Mouse (Mus musculus) lung, postnatal 0 days (tissue): Measurements from ENCODE around the gene Fzd10. TPM values are rescaled to one million over a fixed set of nuclear protein-coding genes. Genes with fewer than 3 reads are reported as not detected.

ENCODE experiments used
- ATAC-seq: fragments of 200-750 bp; cut with Nextera tagmentation; 2 replicates; pipeline ENCODE4 v1.8.0; 2017; ENCODE audit warnings: moderate library complexity
- DNase-seq: peaks from one replicate; pipeline ENCODE4 v3.0.0-alpha.2; 2016; ENCODE audit warnings: low spot score
- H3K27ac ChIP-seq: fragments of 300-500 bp; sonication (generic); 2 replicates; pipeline ENCODE4 v1.5.1; 2014; ENCODE audit warnings: antibody characterized with exemption, mild to moderate bottlenecking, low read length, mixed read lengths
- H3K27me3 ChIP-seq: fragments of 300-500 bp; sonication (generic); replicated peaks from 2 replicates; pipeline ENCODE4 v1.6.1; 2014; ENCODE audit warnings: low read length, mixed read lengths; ENCODE audit not compliant: insufficient read depth
- H3K36me3 ChIP-seq: fragments of 300-500 bp; sonication (generic); 2 replicates; pipeline ENCODE4 v1.6.1; 2014; ENCODE audit warnings: low read length, mixed read lengths; ENCODE audit not compliant: insufficient read depth
- H3K4me1 ChIP-seq: fragments of 300-500 bp; sonication (generic); 2 replicates; pipeline ENCODE4 v1.6.1; 2014; ENCODE audit warnings: antibody characterized with exemption, low read depth, low read length, mixed read lengths; ENCODE audit not compliant: insufficient read depth
- H3K4me2 ChIP-seq: fragments of 300-500 bp; sonication (generic); replicated peaks from 2 replicates; pipeline ENCODE4 v1.6.1; 2014; ENCODE audit warnings: low read depth, mild to moderate bottlenecking, low read length, moderate library complexity, mixed read lengths
- H3K4me3 ChIP-seq: fragments of 300-500 bp; sonication (generic); 2 replicates; pipeline ENCODE4 v1.5.1; 2014; ENCODE audit warnings: low read depth, low read length
- H3K9ac ChIP-seq: fragments of 300-500 bp; sonication (generic); replicated peaks from 2 replicates; pipeline ENCODE4 v1.6.1; 2014; ENCODE audit warnings: low read depth, mild to moderate bottlenecking
- H3K9me3 ChIP-seq: fragments of 300-500 bp; sonication (generic); 2 replicates; pipeline ENCODE4 v1.6.1; 2016; ENCODE audit warnings: low read length, mixed read lengths
- CTCF ChIP-seq: IDR thresholded peaks from 2 replicates; pipeline ENCODE4 v1.5.1; 2016; ENCODE audit warnings: antibody characterized with exemption, mild to moderate bottlenecking
- EP300 ChIP-seq: IDR thresholded peaks from 2 replicates; pipeline ENCODE4 v1.6.1; 2016; ENCODE audit warnings: antibody characterized with exemption, mild to moderate bottlenecking, control low read depth
- WGBS: fragments of 180-500 bp; shearing (Covaris S2); extraction: QIAGEN DNeasy Blood & Tissue Kit; methylation state at CpG from one replicate; pipeline ENCODE4 v1.1.7; 2014; 5-methylcytosine and 5-hydroxymethylcytosine counted together
- polyA plus RNA-seq: library from polyadenylated mRNA; unstranded; fragments of >200 nt; fragmentation: Nextera tagmentation; extraction: Ambion mirVana; gene quantifications from 2 replicates; pipeline ENCODE4 v1.2.1, GENCODE M21; 2015

The Fzd10 gene
- polyA plus RNA-seq, 1 experiment from 2014 or later = 0.35 TPM

DNA sequence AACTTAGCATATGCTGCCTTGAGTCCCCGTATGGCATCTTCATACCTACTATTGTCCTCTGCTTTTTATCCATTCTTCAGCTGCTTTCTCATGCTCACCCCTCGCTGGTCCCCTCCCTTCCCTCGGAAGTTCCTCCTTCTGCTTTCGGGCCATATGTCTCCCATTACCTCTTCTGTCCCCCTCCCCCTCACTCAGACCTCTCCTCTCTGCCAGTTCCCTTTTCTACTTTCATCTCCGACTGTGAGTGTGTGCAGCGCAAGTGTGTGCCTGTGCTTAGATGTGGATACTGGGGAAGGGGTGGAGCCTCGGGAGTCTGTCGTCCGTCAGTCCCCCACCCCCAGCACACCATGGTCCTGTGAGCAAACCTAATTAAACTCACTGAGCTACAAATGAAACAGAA, 17.0 kb downstream of the Fzd10 start:
- ATAC-seq = no peak
- WGBS = 6% methylated on average over 9 of the region's 9 CpGs
- no peak overlapping the region for H3K27ac ChIP-seq
- DNase-seq = peak; percentile 21
- H3K27me3 ChIP-seq = no peaks in the 10 kb centered on the region
- no peak overlapping the region for H3K9ac ChIP-seq
- no peaks in the 10 kb centered on the region for H3K36me3 ChIP-seq
- H3K4me2 ChIP-seq = no peak overlapping the region
- H3K4me1 ChIP-seq = no peaks in the 10 kb centered on the region
- H3K9me3 ChIP-seq = no peaks in the 10 kb centered on the region
- H3K4me3 ChIP-seq = no peak overlapping the region
- TF ChIP-seq EP300 = no peak
- TF ChIP-seq CTCF = no peak

DNA sequence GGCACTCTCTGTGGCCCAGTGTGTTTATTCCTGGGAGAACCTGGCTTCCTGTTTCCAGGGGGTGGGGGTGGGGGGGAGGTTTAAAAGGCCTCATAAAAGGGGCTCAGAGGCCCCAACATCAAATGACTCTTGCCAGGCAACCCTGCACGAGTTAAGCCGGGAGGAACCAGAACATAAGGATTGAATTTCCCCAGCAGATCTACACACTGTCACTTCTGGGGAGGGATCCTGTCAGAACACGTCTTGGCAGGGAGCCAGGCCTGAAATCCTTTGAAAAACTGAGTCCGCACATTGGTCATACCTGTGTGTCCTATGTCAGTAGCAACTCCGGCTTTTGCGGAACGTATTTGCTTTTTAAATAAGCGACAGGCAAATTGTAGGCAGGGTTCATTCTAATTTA, 19.3 kb downstream of the Fzd10 start:
- 32% methylated on average over 8 of the region's 8 CpGs for WGBS
- no peak for DNase-seq
- TF ChIP-seq CTCF = no peak
- TF ChIP-seq EP300 = no peak
- ATAC-seq = no peak
- Histone ChIP-seq H3K27ac (no peak overlapping the region), H3K4me3 (no peak overlapping the region), H3K27me3 (no peaks in the 10 kb centered on the region), H3K36me3 (no peaks in the 10 kb centered on the region), H3K9me3 (no peaks in the 10 kb centered on the region), H3K4me1 (no peaks in the 10 kb centered on the region), H3K9ac (no peak overlapping the region), H3K4me2 (no peak overlapping the region)

DNA sequence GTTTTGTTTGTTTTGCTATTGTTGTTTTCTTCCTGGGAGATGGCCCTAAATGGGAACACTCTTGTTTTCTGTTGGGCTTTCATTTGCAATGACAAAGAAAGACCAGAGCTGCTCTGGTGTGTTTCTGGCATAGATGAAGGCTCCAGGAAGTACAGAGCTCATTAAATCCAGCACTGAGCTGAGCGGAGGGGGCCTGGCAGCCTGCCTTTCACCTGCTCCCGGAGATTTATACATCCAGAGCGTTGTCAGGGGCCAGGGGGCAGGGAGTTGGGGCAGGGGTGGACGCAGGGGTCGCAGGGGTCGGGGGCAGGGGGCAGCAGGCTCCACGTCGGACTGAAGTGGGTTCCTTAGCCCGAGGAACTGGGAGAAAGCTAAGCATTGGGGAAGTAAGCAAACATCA, 19.8 kb downstream of the Fzd10 start:
- Histone ChIP-seq H3K4me1 (no peaks in the 10 kb centered on the region), H3K27me3 (no peaks in the 10 kb centered on the region), H3K4me3 (no peak overlapping the region), H3K4me2 (no peak overlapping the region), H3K9me3 (no peaks in the 10 kb centered on the region), H3K9ac (no peak overlapping the region), H3K36me3 (no peaks in the 10 kb centered on the region), H3K27ac (no peak overlapping the region)
- TF ChIP-seq CTCF (no peak), EP300 (no peak)
- 7% methylated on average over 6 of the region's 9 CpGs for WGBS
- DNase-seq = no peak
- ATAC-seq = no peak

DNA sequence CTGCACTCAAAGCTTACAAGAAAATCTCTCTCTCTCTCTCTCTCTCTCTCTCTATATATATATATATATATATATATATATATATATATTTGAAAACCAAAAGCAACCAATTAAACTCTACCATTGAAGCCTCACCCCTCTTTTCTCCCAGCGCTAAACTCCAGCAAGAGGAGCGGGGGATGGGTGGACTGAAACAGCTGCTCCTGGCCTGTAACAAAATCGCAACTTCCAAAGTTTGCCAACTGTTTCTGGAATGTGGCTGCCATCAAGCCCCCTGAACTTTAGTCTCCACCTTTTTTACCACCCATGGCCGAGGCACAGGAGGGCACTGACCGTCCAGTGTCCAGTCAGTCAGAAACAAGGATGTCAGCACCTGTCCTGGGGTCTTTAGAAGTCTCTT, 27.1 kb downstream of the Fzd10 start:
- TF ChIP-seq EP300 (no peak), CTCF (no peak)
- no peak overlapping the region for H3K4me2 ChIP-seq
- DNase-seq = no peak
- H3K4me1 ChIP-seq = no peaks in the 10 kb centered on the region
- no peak overlapping the region for H3K4me3 ChIP-seq
- H3K27ac ChIP-seq = no peak overlapping the region
- no peaks in the 10 kb centered on the region for H3K27me3 ChIP-seq
- WGBS = 54% methylated on average over 5 of the region's 5 CpGs
- no peak for ATAC-seq
- H3K9me3 ChIP-seq = no peaks in the 10 kb centered on the region
- H3K9ac ChIP-seq = no peak overlapping the region
- no peaks in the 10 kb centered on the region for H3K36me3 ChIP-seq

DNA sequence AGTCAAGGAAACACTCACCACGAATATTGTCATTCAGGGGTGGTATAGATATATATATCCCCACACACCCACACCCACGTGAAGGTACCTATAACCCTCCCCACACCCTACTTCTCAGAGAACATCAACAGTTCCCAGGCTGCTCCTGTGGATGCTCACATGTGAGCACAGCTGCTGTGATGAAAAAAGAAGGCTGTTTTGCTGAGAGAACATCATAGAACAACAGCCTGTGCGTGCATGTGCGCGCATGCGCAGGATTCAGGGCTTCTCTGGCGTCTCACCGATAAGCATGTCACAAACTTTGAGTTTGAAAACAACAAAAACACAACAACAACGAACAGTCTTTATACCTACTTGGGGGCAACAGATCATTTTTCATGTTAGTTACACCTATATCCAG, 36.0 kb downstream of the Fzd10 start:
- Histone ChIP-seq H3K4me3 (no peak overlapping the region), H3K27me3 (no peaks in the 10 kb centered on the region), H3K27ac (no peak overlapping the region), H3K9ac (no peak overlapping the region), H3K4me1 (no peaks in the 10 kb centered on the region), H3K9me3 (no peaks in the 10 kb centered on the region), H3K36me3 (no peaks in the 10 kb centered on the region), H3K4me2 (no peak overlapping the region)
- TF ChIP-seq CTCF = no peak
- no peak for TF ChIP-seq EP300
- DNase-seq = no peak
- ATAC-seq = no peak
- WGBS = 91% methylated on average over 9 of the region's 9 CpGs

DNA sequence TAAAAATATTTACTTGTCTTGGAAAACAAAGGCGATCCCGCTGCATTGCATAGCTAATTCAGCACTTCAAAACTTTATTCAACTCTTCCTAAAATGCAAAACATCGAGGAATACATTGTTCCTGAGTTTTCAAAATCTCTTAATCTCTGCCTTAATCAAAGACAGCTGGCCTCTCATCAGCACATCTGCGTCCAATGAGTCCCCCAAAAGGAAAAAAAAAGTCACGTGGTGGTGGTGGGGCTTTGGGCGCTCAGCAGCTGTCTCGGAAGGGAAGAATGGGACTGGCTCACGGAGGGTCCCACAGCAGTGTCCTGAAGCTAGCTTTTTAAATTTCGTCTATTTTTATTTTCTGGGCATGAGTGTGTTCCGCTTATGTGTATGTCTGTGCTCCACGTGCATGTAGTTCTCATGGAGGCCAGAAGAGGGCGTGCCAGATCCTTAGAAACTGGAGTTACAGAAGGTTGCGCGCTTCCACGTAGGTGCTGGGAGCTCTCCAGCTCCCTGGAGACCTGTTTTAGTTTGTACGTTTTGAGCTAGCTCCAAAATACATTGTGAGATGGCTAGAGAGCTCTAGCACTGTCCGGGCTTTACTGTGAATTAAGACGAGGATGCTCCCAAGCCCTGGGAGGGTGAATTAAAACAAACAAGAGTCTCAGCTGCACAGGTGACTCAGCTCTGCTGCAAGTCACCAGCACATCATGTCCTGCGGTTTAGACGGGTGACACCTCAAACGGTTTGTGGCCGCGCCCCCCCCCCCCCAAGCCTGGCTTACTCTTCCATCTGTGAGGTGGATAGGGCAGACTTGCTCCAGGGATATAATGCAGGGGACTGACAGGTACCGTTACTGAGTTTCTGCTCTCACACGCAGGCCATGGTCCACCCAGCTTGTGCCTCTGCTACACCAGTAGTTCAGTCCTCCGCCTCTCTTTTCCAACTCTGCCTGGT, 36.7 kb downstream of the Fzd10 start:
- Histone ChIP-seq H3K27ac (no peak overlapping the region), H3K36me3 (no peaks in the 10 kb centered on the region), H3K9me3 (no peaks in the 10 kb centered on the region), H3K4me3 (no peak overlapping the region), H3K9ac (no peak overlapping the region), H3K4me2 (no peak overlapping the region), H3K4me1 (no peaks in the 10 kb centered on the region), H3K27me3 (no peaks in the 10 kb centered on the region)
- TF ChIP-seq EP300 (no peak), CTCF (no peak)
- WGBS = 88% methylated on average over 24 of the region's 26 CpGs
- ATAC-seq (no peak), DNase-seq (no peak)

DNA sequence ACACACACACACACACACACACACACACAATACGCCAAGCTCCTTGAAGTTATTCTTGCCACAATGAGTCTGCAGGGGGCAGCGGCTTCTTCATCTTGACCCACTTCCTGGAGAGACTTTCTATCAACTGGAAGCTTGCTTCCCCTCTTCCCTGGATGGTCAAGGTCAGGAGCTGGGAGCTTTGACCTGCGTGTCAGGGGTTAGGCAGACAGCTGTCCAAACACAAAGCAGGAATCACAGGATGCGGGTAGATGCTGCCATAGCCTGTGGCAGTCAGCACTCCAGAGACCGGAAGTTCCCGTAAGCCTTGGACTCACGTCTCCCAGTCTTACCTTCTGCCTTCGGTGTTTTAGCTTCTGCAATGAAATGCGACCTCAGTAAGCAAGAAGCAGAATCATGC, 38.1 kb downstream of the Fzd10 start:
- H3K36me3 ChIP-seq = no peaks in the 10 kb centered on the region
- ATAC-seq = no peak
- H3K4me2 ChIP-seq = no peak overlapping the region
- no peak overlapping the region for H3K4me3 ChIP-seq
- no peaks in the 10 kb centered on the region for H3K4me1 ChIP-seq
- no peak overlapping the region for H3K27ac ChIP-seq
- no peak overlapping the region for H3K9ac ChIP-seq
- no peak for DNase-seq
- TF ChIP-seq EP300 (no peak), CTCF (no peak)
- H3K9me3 ChIP-seq = no peaks in the 10 kb centered on the region
- 43% methylated on average over 9 of the region's 9 CpGs for whole genome bisulfite sequencing
- H3K27me3 ChIP-seq = no peaks in the 10 kb centered on the region
